Mouse (Mus musculus): ENCODE measurements around the gene Asb2. TPM values are rescaled to one million over a fixed set of nuclear protein-coding genes. Genes with fewer than 3 reads are reported as not detected.
A peak's percentile ranks its signal among the peaks of the same experiment; 100 is the strongest.

Gene Asb2
- total and polyA plus RNA-seq, 3 experiments = 3.0 to 5.3 (median 4.1) TPM

GRCm38 (mm10) chr12:103367620-103368325 lies 12.0 kb upstream of the Asb2 start:
- DNase-seq (ENCODE audit: extremely low read depth) = peak; percentile 60
- Histone ChIP-seq H3K27me3 (replicated peaks) (peaks cover 30% of the 10 kb centered on the region), H3K9me3 (replicated peaks; ENCODE audit: low read length) (no peaks in the 10 kb centered on the region), H3K4me1 (ENCODE audit: control insufficient read depth in 1 of 2, insufficient read depth in 2 of 2) (peaks cover 0 to 11% of the 10 kb centered on the region in 2 experiments; a peak in 2 of 4 replicates), H3K9ac (ENCODE audit: insufficient read depth, low read depth) (no peak overlapping the region), H3K4me3 (replicated peaks in 1 of 3; ENCODE audit: low read depth in 2 of 3, low read length in 2 of 3, poor library complexity in 1 of 3) (no peak overlapping the region), H3K79me2 (replicated peaks; ENCODE audit: control insufficient read depth, extremely low read depth, insufficient read depth, poor library complexity, severe bottlenecking) (no peaks in the 10 kb centered on the region), H3K4me2 (ENCODE audit: insufficient read depth, low read depth, poor library complexity, severe bottlenecking) (peak overlapping the region; percentile 41; the same call in 1 of the 2 replicates), H3K36me3 (replicated peaks in 1 of 2; ENCODE audit: control insufficient read depth in 1 of 2, insufficient read depth in 1 of 2, low read length in 1 of 2) (no peaks in the 10 kb centered on the region), H3K27ac (ENCODE audit: insufficient read depth, low read depth) (no peak overlapping the region)
- dilution Hi-C loops (cut with MboI; ENCODE audit: extremely low pct_ligation_motif_present, extremely low pct_unique_long_range_greater_than_20kb, low sequenced_read_pairs) = no loop called here
- in situ Hi-C loops (cut with MboI; ENCODE audit: low pct_ligation_motif_present, low pct_unique_long_range_greater_than_20kb, low sequenced_read_pairs) = loop anchor here (5.0 kb wide), 1 partner anchor 225 kb away; no protein-coding TSS in a partner anchor
- peak; percentile 75 for TF ChIP-seq SMC3 (IDR thresholded peaks at IDR 0.05; ENCODE audit: low read depth, low read length)
- no peak for TF ChIP-seq ZKSCAN1 (IDR thresholded peaks at IDR 0.05; ENCODE audit: borderline replicate concordance, low read depth, low read length)
- TF ChIP-seq UBTF (IDR thresholded peaks at IDR 0.05; ENCODE audit: low read depth, low read length) = no peak
- TF ChIP-seq POLR2AphosphoS2 (IDR thresholded peaks at IDR 0.05; ENCODE audit: low read depth, low read length) = no peak
- no peak for TF ChIP-seq SIN3A (IDR thresholded peaks at IDR 0.05; ENCODE audit: low read length)
- TF ChIP-seq CTCF (conservative IDR thresholded peaks at IDR 0.05 in 1 of 2, IDR thresholded peaks at IDR 0.05 in 1 of 2; ENCODE audit: low read depth in 2 of 2, low read length in 2 of 2) = peak; percentile 37 to 86
- TF ChIP-seq RAD21 (IDR thresholded peaks at IDR 0.05; ENCODE audit: low read depth, low read length) = peak; percentile 74

- in situ Hi-C loops (cut with MboI; ENCODE audit: low pct_ligation_motif_present, low pct_unique_long_range_greater_than_20kb, low sequenced_read_pairs) = loop anchor here (5.0 kb wide), 1 partner anchor 225 kb away; no protein-coding TSS in a partner anchor
- no peak overlapping the region for H3K9ac ChIP-seq (ENCODE audit: insufficient read depth, low read depth)
These were observed 11.4 kb upstream of the Asb2 start for GRCm38 (mm10) chr12:103367171-103367570.

GRCm38 (mm10) chr12:103362336-103362735 lies 6.5 kb upstream of the Asb2 start:
- in situ Hi-C loops (cut with MboI; ENCODE audit: low pct_ligation_motif_present, low pct_unique_long_range_greater_than_20kb, low sequenced_read_pairs) (loop anchor here (5.0 kb wide), 1 partner anchor 35 kb away; no protein-coding TSS in a partner anchor), dilution Hi-C loops (cut with MboI; ENCODE audit: extremely low pct_ligation_motif_present, extremely low pct_unique_long_range_greater_than_20kb, low sequenced_read_pairs) (no loop called here)
- Histone ChIP-seq H3K9ac (ENCODE audit: insufficient read depth, low read depth) (no peak overlapping the region), H3K27me3 (replicated peaks) (peaks cover 3% of the 10 kb centered on the region), H3K9me3 (replicated peaks; ENCODE audit: low read length) (no peaks in the 10 kb centered on the region), H3K27ac (ENCODE audit: insufficient read depth, low read depth) (no peak overlapping the region), H3K79me2 (replicated peaks; ENCODE audit: control insufficient read depth, extremely low read depth, insufficient read depth, poor library complexity, severe bottlenecking) (no peaks in the 10 kb centered on the region), H3K4me1 (ENCODE audit: control insufficient read depth in 1 of 2, insufficient read depth in 2 of 2) (peaks cover 23 to 61% of the 10 kb centered on the region in 2 experiments), H3K4me3 (replicated peaks in 1 of 3; ENCODE audit: low read depth in 2 of 3, low read length in 2 of 3, poor library complexity in 1 of 3) (no peak overlapping the region), H3K36me3 (replicated peaks in 1 of 2; ENCODE audit: control insufficient read depth in 1 of 2, insufficient read depth in 1 of 2, low read length in 1 of 2) (no peaks in the 10 kb centered on the region), H3K4me2 (ENCODE audit: insufficient read depth, low read depth, poor library complexity, severe bottlenecking) (no peak overlapping the region)
- no peak for DNase-seq (ENCODE audit: extremely low read depth)
- TF ChIP-seq TCF12 (IDR thresholded peaks at IDR 0.05; ENCODE audit: low read depth, low read length) (no peak), ELF1 (IDR thresholded peaks at IDR 0.05; ENCODE audit: low read depth, low read length) (no peak), JUN (IDR thresholded peaks at IDR 0.05; ENCODE audit: insufficient read depth, low read depth, low read length) (no peak), CTCF (conservative IDR thresholded peaks at IDR 0.05 in 1 of 2, IDR thresholded peaks at IDR 0.05 in 1 of 2; ENCODE audit: low read depth in 2 of 2, low read length in 2 of 2) (no peak), MXI1 (IDR thresholded peaks at IDR 0.05; ENCODE audit: low read depth, low read length) (no peak), MAFK (IDR thresholded peaks at IDR 0.05; ENCODE audit: insufficient replicate concordance, low read length) (no peak), NELFE (IDR thresholded peaks at IDR 0.05; ENCODE audit: low read depth, low read length) (no peak), RCOR1 (conservative IDR thresholded peaks at IDR 0.05; ENCODE audit: low read depth, low read length) (no peak), GABPA (IDR thresholded peaks at IDR 0.05; ENCODE audit: insufficient replicate concordance, low read depth, low read length) (no peak), BHLHE40 (IDR thresholded peaks at IDR 0.05; ENCODE audit: low read depth, low read length) (no peak), SMC3 (IDR thresholded peaks at IDR 0.05; ENCODE audit: low read depth, low read length) (no peak), POLR2A (IDR thresholded peaks at IDR 0.05; ENCODE audit: low read depth, low read length) (no peak), MAX (IDR thresholded peaks at IDR 0.05; ENCODE audit: low read length) (no peak), EP300 (IDR thresholded peaks at IDR 0.05; ENCODE audit: low read length) (no peak)

More at GRCm38 (mm10) chr12:103367171-103367570, 11.4 kb upstream of the Asb2 start:
- TF ChIP-seq IRF4 (IDR thresholded peaks at IDR 0.05; ENCODE audit: low read depth, low read length) (no peak), MAX (IDR thresholded peaks at IDR 0.05; ENCODE audit: low read length) (no peak), SIN3A (IDR thresholded peaks at IDR 0.05; ENCODE audit: low read length) (no peak), ELF1 (IDR thresholded peaks at IDR 0.05; ENCODE audit: low read depth, low read length) (no peak), POLR2A (IDR thresholded peaks at IDR 0.05; ENCODE audit: low read depth, low read length) (no peak), SMC3 (IDR thresholded peaks at IDR 0.05; ENCODE audit: low read depth, low read length) (no peak), NRF1 (IDR thresholded peaks at IDR 0.05; ENCODE audit: low read depth, low read length) (no peak), KAT2A (IDR thresholded peaks at IDR 0.05; ENCODE audit: insufficient replicate concordance, low read length) (no peak), RCOR1 (conservative IDR thresholded peaks at IDR 0.05; ENCODE audit: low read depth, low read length) (no peak), ZKSCAN1 (IDR thresholded peaks at IDR 0.05; ENCODE audit: borderline replicate concordance, low read depth, low read length) (no peak), USF1 (IDR thresholded peaks at IDR 0.05; ENCODE audit: low read depth, low read length) (no peak), MEF2A (IDR thresholded peaks at IDR 0.05; ENCODE audit: borderline replicate concordance, low read depth, low read length) (no peak), GABPA (IDR thresholded peaks at IDR 0.05; ENCODE audit: insufficient replicate concordance, low read depth, low read length) (no peak)
- H3K4me3 ChIP-seq (replicated peaks in 1 of 3; ENCODE audit: low read depth in 2 of 3, low read length in 2 of 3, poor library complexity in 1 of 3) = no peak overlapping the region
- DNase-seq (ENCODE audit: extremely low read depth) = no peak
- no peaks in the 10 kb centered on the region for H3K9me3 ChIP-seq (replicated peaks; ENCODE audit: low read length)
- no peak overlapping the region for H3K4me2 ChIP-seq (ENCODE audit: insufficient read depth, low read depth, poor library complexity, severe bottlenecking)
- dilution Hi-C loops (cut with MboI; ENCODE audit: extremely low pct_ligation_motif_present, extremely low pct_unique_long_range_greater_than_20kb, low sequenced_read_pairs) = no loop called here
- peaks cover 28% of the 10 kb centered on the region for H3K27me3 ChIP-seq (replicated peaks)
- H3K79me2 ChIP-seq (replicated peaks; ENCODE audit: control insufficient read depth, extremely low read depth, insufficient read depth, poor library complexity, severe bottlenecking) = no peaks in the 10 kb centered on the region
- no peaks in the 10 kb centered on the region for H3K36me3 ChIP-seq (replicated peaks in 1 of 2; ENCODE audit: control insufficient read depth in 1 of 2, insufficient read depth in 1 of 2, low read length in 1 of 2)
- H3K27ac ChIP-seq (ENCODE audit: insufficient read depth, low read depth) = no peak overlapping the region
- peaks cover 0 to 17% of the 10 kb centered on the region in 2 experiments; a peak in 2 of 4 replicates for H3K4me1 ChIP-seq (ENCODE audit: control insufficient read depth in 1 of 2, insufficient read depth in 2 of 2)
